Mouse (Mus musculus): ENCODE measurements at regions not wholly inside any gene's neighbourhood (a gene's known extent, or its start where the extent isn't known, plus 50 kb on each side); places are given as distances from the start of the nearest gene placed in this dataset.
"Not testable (repeated sequence)": the region's sequence is repeated elsewhere in the genome, so short reads cannot be mapped to it uniquely, and the experiment has no call there.

DNA sequence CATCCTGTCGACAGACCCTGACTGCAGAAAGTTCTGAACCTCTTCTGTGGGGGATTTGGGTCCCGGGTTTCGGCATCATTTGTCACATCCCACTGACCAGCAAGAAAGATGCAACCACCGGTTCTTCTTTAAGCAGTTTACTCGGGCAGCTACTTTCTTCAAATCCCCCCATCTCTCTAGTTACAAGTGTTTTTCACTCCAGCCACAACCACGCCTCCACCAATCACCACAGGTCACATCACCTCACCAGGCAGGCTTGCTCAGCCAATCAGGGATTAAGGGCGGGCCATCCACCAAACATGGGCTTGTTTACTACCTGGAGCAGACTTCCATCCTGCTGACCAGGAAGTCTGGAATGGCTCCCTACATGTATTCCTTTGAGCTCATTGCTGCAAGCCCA, 119.6 kb downstream of the Tnfsf18 start:
- DNase-seq (ENCODE audit: low spot score), result not testable (repeated sequence)

DNA sequence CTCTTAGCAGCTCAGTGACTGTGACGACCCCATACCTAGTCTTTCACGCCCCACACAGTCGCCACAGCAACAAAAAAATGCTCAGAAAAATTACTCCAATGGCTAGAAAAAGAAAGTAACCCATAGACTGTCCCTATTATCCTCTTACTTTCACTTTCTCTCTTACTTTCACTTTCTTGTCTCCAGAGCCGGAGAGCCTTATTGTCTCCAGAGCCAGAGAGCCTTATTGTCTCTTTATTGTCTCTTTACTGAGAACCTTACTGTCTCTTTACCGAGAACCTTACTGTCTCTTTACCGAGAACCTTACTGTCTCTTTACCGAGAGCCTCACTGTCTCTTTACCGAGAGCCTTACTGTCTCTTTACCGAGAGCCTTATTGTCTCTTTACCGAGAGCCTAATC, 119.2 kb downstream of the Tnfsf18 start:
- not testable (repeated sequence) for DNase-seq (ENCODE audit: low spot score)

DNA sequence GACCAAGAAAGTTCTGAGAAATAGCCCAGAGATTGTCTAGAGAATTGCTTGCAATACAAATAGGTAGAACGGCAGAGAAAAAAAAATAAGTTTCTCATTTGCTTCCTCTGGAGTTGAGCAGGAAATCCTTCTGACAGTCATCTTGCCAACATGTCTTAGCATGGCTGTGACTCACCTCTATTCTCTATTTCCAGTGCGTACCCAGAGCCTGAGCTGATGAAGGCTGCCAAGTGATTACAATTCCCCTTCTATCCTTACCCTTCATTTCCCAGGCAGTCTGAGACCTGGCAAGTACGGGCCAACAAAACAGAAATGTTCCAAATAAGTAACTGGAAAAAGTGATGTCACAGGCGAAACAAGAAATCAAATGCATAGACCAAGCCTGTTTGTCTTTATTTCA, 113.0 kb downstream of the Tnfsf18 start:
- DNase-seq (ENCODE audit: low spot score), result no peak

DNA sequence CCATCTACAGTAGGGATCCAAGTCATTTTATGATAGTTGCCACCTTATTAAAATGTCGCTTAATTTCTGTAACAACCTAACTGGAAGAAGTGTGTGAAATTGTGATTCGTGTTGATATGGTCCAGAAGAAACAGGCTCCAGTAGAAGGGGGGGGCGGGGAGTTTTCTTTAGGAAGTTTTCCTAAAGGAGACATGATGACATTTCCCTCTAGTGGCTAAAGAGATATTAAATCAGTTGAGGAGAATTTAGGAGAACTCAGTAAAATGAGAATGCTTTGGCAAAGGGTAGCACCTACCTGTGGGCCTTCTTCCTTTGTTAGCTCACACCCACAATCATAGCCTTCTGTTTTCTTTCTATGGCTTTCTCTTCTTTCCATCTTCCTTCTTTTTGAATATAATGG, 107.7 kb downstream of the Tnfsf18 start:
- DNase-seq (ENCODE audit: low spot score), result no peak

DNA sequence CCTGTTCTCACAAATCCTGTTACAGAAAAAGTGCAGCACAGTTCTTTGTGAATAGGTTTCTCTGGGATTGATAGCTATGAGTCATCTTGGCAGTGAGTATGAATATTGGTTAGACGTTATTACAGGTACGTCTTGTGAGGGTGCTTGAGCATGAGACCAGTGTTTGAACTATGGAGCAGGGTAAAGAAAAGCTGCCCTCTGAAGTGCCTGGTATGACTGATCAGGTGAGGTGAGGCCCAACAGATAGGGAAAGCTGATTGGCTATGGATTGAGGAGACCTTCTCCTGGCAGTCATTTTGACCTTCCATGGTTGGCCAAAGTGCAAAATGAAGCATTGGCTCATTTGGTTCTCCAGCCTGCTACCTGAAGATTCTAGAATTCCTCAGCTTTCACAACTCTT, 106.7 kb downstream of the Tnfsf18 start:
- DNase-seq (ENCODE audit: low spot score), result no peak

DNA sequence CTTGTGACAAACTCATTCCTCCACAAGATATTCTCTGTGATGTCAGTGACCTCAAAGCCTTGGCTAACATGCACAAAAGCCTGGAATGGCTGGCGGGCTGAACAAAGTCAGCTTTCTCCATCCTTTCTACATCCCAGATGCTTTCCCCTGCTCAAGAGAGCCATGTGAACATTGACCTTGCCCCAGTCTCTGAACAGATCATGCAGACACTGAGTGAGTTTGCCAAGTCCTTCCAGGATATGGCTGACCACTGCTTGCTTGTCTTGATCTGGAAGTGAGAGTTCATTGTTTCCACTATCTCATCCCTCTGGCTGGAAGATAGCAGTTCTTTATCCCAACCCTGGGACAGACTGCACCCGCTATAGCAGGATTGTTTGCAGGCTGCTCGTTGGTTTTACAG, 103.7 kb downstream of the Tnfsf18 start:
- no peak for DNase-seq (ENCODE audit: low spot score)

DNA sequence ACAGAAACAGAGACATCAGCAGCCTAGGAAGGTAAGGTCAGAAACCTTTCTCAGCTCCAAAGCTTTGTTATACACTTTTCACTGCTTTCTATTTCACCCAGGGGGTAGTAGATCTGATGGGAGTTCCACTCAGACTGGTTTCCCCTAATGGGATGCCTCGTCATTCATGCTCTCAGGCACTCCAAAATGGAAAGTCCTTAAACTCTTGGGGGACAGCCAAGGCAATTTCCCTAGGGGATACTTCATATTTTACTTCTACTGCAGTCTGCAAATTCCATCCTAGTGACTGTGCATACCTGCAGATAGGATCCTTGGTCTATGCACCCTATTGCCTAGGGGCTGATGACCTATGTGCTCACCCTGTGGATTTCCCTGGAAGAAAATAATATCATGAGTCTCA, 82.1 kb downstream of the Tnfsf18 start:
- no peak for DNase-seq (ENCODE audit: low spot score)

DNA sequence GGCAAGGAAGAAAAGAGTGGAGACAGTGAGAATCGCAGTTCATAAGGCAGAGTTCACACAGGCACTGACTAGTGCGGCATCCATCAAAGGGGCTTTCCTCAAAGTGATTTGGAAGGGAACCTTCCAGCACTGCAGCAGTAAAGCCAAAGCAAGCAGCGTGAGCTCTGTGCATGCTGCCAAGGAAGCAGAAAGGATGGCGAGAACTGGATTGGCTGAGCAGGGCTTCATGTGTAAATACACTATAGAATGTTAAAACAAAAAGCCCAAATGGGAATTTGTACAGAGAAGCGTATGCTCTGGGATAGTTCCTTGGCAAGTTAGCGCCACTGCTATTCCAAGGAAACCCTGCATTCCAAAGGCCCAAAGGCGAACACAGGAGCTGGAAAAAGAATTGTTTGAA, 81.5 kb downstream of the Tnfsf18 start:
- no peak for DNase-seq (ENCODE audit: low spot score)

DNA sequence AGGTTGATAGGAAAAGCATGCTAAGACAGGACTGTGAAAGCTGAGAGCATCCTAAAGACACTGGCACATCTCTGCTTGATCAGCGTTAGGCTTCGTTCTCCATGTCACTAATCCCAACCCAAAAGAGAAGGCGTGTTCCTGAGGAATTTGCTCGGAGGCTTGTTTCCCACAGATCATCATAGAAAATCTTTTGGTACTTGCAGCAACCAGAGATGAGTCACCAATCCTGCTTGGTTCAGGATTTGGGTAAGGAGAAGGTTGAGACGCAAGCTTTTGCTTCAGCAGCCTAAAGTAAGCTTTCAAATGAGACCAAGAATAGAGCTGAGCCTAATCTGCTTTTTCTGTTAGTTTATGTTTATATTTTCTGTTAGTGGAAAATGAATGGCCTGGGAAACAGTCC, 80.7 kb downstream of the Tnfsf18 start:
- DNase-seq (ENCODE audit: low spot score), result no peak

DNA sequence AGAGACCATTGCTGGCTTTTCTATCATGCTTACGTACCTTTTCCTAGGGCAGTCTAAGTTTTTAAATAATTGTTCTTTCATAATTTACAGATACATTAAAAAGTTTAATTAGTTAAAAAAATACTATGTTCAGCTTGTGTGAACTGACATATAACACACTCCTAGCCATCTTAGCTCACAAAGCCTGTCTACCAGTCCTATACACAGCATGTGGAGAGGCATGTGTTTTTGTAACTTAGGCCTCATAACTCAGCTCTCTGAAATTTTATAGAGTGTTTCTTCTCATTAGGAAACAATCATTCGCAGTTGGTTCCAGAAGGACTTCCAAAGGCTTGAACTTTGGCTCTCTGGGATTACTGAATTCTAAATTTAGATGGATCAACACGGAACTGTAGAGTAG, 76.3 kb downstream of the Tnfsf18 start:
- DNase-seq (ENCODE audit: low spot score), result no peak

DNA sequence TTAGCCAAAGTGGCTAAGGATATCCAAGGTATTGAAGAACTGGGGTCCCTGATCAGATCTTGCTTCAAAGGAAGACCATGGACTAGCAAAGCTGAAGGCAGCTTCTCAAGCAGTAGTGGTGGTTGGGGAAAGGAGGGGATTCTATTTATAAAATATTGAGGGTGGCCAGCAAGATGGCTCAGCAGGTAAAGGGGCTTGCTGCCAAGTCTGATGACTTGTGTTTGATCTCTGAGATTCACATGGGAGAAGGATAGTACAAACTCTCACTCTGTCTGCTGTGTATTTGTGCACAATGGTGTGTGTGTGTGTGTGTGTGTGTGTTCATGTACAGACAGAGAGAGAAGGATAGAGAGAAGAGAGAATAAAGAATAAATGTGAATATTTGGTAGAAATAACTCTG, 73.4 kb downstream of the Tnfsf18 start:
- no peak for DNase-seq (ENCODE audit: low spot score)

DNA sequence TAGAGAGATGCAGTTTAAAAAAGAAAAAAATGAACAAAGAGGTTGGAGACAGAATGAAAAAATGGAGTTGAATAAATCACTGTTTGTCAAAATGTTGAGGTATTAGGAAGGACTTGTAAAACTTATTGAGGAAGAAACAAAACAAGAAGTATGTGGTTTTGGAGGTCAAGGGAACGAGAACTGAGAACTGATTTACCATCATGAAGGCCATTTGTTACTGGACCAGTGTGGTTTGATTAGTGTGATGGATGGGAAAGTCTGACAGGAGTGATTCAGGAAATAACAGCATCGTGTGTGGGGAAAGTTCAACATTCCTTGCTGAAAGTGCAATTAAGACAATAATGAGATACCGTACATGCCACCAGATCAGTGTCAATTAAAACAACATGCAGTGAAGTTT, 65.9 kb downstream of the Tnfsf18 start:
- no peak for DNase-seq (ENCODE audit: low spot score)

All from c-Kit-positive CD71-positive TER-119-positive erythroid progenitor cells, embryonic 14.5 days (primary cell).